ENCODE assay signal across 16 mouse cellular contexts in the genomic region with DNA sequence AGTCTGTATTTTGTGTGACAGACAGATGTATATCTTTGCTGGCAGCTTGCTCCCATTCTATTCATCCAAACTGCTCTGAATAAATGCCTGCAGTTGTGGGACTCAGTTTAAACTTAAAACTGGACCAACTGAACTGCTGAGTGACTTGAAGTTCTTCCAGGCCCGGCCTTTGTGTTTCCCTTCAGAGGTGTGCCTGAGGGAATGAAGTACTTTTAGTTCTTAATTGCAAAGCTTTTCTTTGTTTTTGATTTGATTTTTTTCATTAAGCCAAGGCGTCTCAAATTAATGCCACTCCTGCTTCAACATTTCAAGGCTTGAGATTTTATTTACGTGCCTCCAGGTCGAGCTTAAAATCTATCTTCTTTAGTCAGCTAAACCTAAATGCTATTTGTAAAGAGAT.
"Had no signal": no experiment of that assay in that cellular context is flagged by ENCODE, and none has a peak within 500 bp of the region (broad histone marks: within the 10 kb centered on the region; RNA-seq: fewer than 3 reads in every experiment).

No protein-coding gene starts in this region.

- H3K4me3 ChIP-seq: neural tube, embryonic 13.5 days; neural tube, embryonic 15.5 days; stomach, embryonic 15.5 days had no signal

- H3K27me3 ChIP-seq: neural tube, embryonic 13.5 days; neural tube, embryonic 15.5 days; stomach, embryonic 15.5 days had no signal

- H3K4me2 ChIP-seq: neural tube, embryonic 13.5 days; neural tube, embryonic 15.5 days; stomach, embryonic 15.5 days had no signal

- DNase-seq: retina, postnatal 1 day; right cerebral cortex, adult 18-20 months; right cerebral cortex, postnatal 14 days; right cerebral cortex, postnatal 25 days; right cerebral cortex, postnatal 4 days; spleen, adult 18-20 months; thymus, adult 18-20 months; thymus, adult 2 months; thymus, postnatal 14 days; thymus, postnatal 25 days; thymus, postnatal 36 days; thymus, postnatal 4 days had no signal

- H3K9me3 ChIP-seq: neural tube, embryonic 13.5 days; neural tube, embryonic 15.5 days; stomach, embryonic 15.5 days had no signal

- H3K36me3 ChIP-seq: neural tube, embryonic 13.5 days; neural tube, embryonic 15.5 days; stomach, embryonic 15.5 days had no signal

- H3K27ac ChIP-seq: neural tube, embryonic 13.5 days; neural tube, embryonic 15.5 days; stomach, embryonic 15.5 days; stomach, postnatal 0 days had no signal

- H3K4me1 ChIP-seq: neural tube, embryonic 13.5 days; neural tube, embryonic 15.5 days; stomach, embryonic 15.5 days had no signal

- H3K9ac ChIP-seq: neural tube, embryonic 13.5 days; neural tube, embryonic 15.5 days; stomach, embryonic 15.5 days had no signal
